Mouse (Mus musculus) kidney, postnatal 0 days (tissue): ENCODE data around the gene Wbp2. TPM values are rescaled to one million over a fixed set of nuclear protein-coding genes. Genes with fewer than 3 reads are reported as not detected.

Experiments
- ATAC-seq: fragments of 200-750 bp; cut with Nextera tagmentation; replicated peaks from 2 replicates; pipeline ENCODE4 v1.8.0; 2017; ENCODE audit warnings: low read depth, moderate number of reproducible peaks, moderate TSS enrichment, moderate library complexity; ENCODE audit not compliant: low FRiP score
- DNase-seq: peaks from one replicate; pipeline ENCODE4 v3.0.0-alpha.2; 2016; ENCODE audit warnings: low spot score
- H3K27ac ChIP-seq: fragments of 300-500 bp; sonication (generic); 2 replicates; pipeline ENCODE4 v1.5.1; 2014; ENCODE audit warnings: mild to moderate bottlenecking
- H3K27me3 ChIP-seq: fragments of 300-500 bp; sonication (generic); 2 replicates; pipeline ENCODE4 v1.6.1; 2014; ENCODE audit warnings: low read length, mixed read lengths; ENCODE audit not compliant: insufficient read depth
- H3K36me3 ChIP-seq: fragments of 300-500 bp; sonication (generic); 2 replicates; pipeline ENCODE4 v1.6.1; 2014; ENCODE audit warnings: low read length, mixed read lengths; ENCODE audit not compliant: insufficient read depth
- H3K4me1 ChIP-seq: fragments of 300-500 bp; sonication (generic); replicated peaks from 2 replicates; pipeline ENCODE4 v1.6.1; 2014; ENCODE audit warnings: antibody characterized with exemption, low read length, mixed read lengths; ENCODE audit not compliant: insufficient read depth
- H3K4me2 ChIP-seq: fragments of 300-500 bp; sonication (generic); 2 replicates; pipeline ENCODE4 v1.6.1; 2014; ENCODE audit warnings: mild to moderate bottlenecking, low read length, moderate library complexity, mixed read lengths
- H3K4me3 ChIP-seq: fragments of 300-500 bp; sonication (generic); replicated peaks from 2 replicates; pipeline ENCODE4 v1.5.1; 2014; ENCODE audit warnings: low read depth, low read length
- H3K9ac ChIP-seq: fragments of 300-500 bp; sonication (generic); 2 replicates; pipeline ENCODE4 v1.6.1; 2014; ENCODE audit warnings: low read depth, low read length
- H3K9me3 ChIP-seq: fragments of 300-500 bp; sonication (generic); replicated peaks from 2 replicates; pipeline ENCODE4 v1.6.1; 2016; ENCODE audit warnings: low read length, inconsistent platforms, mixed read lengths
- CTCF ChIP-seq: IDR thresholded peaks from 2 replicates; pipeline ENCODE4 v1.5.1; 2016; ENCODE audit warnings: antibody characterized with exemption, low read depth, mild to moderate bottlenecking, moderate library complexity
- WGBS: fragments of 180-500 bp; shearing (Covaris S2); extraction: QIAGEN DNeasy Blood & Tissue Kit; methylation state at CpG from one replicate; pipeline ENCODE4 v1.1.7; 2014; 5-methylcytosine and 5-hydroxymethylcytosine counted together
- polyA plus RNA-seq: library from polyadenylated mRNA; unstranded; fragments of >200 nt; fragmentation: Nextera tagmentation; extraction: Ambion mirVana; gene quantifications from 2 replicates; pipeline ENCODE4 v1.2.1, GENCODE M21; 2015

The Wbp2 gene
- polyA plus RNA-seq, 1 experiment from 2014 or later, result 125 TPM

DNA sequence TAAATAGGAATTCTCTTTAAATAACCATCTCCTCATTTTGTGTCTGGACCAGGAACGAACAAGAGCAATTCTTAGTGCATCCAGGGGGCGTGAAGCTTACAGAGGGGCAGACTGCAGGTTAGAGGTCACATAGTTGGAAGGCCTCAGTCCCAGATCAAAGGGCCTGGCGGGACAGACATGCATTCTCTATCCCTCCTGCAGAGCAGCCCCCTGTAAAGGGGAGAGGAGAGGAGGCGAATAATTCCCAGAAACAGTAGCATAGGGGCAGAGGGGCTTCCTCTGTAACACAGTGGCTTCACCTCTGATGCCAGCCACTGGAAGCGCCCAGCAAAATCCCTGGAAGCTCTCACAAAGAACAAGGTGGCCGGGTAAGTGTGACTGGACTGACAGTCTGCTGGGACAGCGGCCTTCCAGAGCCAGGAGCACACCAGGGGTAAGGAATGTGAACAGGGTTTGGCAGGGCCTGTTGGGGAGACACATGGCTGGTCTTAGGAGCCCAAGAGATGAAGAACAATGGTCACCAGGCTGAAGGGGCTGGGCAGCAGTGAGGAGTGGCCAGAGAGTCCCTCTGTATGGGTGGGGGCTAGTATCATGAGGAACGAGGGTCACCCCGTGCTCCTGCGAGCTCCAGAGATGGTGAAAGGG is 8.0 kb downstream of the Wbp2 start:
- WGBS, result 46% methylated on average over 10 of the region's 10 CpGs
- peaks cover 39% of the 10 kb centered on the region for H3K36me3 ChIP-seq
- ATAC-seq (no peak), DNase-seq (no peak)
- H3K27ac ChIP-seq, result no peak overlapping the region
- no peak for TF ChIP-seq CTCF
- H3K4me2 ChIP-seq, result no peak overlapping the region
- H3K9ac ChIP-seq, result no peak overlapping the region
- no peaks in the 10 kb centered on the region for H3K9me3 ChIP-seq
- H3K4me1 ChIP-seq, result peaks cover 13% of the 10 kb centered on the region
- no peak overlapping the region for H3K4me3 ChIP-seq
- no peaks in the 10 kb centered on the region for H3K27me3 ChIP-seq

DNA sequence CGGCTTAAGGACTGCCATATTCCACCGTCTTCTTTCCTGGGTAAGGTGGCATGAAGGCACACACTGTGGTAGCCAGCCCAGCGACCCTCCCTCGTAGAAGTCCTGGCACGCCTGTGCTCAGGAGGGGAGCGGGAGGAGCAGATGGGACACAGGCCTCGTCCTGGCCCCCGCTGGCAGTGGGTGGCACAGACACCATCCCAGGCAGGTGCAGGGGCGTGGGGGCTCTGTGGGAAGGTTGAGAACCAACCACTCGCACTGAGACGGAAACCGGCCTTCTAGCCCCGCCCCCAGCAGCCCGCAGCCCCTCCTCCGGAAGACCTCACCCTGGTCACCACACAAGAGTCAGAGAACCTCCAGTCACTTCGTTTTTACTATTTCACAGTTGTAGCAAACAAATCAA is 8.6 kb downstream of the Wbp2 start:
- Histone ChIP-seq H3K36me3 (peaks cover 33% of the 10 kb centered on the region), H3K4me1 (peaks cover 13% of the 10 kb centered on the region), H3K27me3 (no peaks in the 10 kb centered on the region), H3K4me3 (0 out of 2 replicates have a peak overlapping the region, but pooled peaks have one; percentile 7), H3K9me3 (no peaks in the 10 kb centered on the region), H3K9ac (peak overlapping the region; percentile 44; the same call in 1 of the 2 replicates), H3K27ac (0 out of 2 replicates have a peak overlapping the region, but pooled peaks have one; percentile 50), H3K4me2 (peak overlapping the region; percentile 47)
- ATAC-seq (0 out of 2 replicates have a peak, but pooled peaks have one; percentile 33), DNase-seq (no peak)
- 9% methylated on average over 16 of the region's 16 CpGs for WGBS
- TF ChIP-seq CTCF, result no peak

DNA sequence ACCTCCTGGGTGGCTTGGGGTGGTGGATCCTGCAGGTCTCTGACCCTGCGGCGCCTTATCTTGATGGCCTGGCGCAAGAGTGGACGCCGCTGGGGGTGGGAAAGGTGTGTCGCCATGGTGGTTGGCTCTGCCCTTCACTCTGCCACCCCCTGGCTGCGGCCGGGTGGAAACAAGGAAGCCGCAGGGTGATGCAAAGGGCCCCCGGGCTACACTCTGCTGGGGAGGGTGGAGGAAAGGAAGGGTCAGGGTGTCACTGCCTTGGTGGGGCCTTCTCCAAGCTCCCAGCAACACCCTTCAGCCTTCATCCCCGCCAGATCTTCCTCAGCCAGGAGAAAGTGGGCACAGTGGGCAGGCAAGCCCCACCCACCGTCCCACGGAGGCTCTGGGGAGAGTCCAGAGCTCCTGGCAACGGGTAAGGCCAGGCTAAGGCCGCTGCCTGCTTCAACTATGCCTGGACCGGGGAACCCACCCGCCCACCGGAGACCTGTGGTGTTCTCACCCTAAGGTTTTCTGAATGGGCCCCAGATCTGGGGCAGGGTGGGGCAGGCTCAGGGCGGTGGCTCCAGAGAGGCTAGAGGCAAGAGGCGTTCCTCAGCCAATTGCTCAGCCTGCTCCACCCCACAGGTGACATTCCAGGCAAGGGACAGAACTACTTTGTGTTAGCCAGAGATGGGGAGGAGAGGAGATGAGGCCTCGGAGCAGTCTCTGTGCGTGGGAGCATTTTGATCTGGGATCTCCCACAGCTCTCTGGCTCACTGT is 9.2 kb downstream of the Wbp2 start, which contains the start of gene Unc13d:
Gene Unc13d (minus strand): TSS at position 516 of the 759 bp plus-strand sequence.
- H3K27ac ChIP-seq, result 0 out of 2 replicates have a peak within 1 kb of the TSS, but pooled peaks have one; percentile 50
- H3K27me3 ChIP-seq, result no peaks in the 10 kb centered on the region
- peak; percentile 34 for TF ChIP-seq CTCF
- peak within 1 kb of the TSS; percentile 47 for H3K4me2 ChIP-seq
- ATAC-seq, result peak; percentile 6; the same call in 1 of the 2 replicates
- WGBS, result 47% methylated on average over 22 of the region's 22 CpGs
- no peak for DNase-seq
- peaks cover 30% of the 10 kb centered on the region for H3K36me3 ChIP-seq
- H3K9ac ChIP-seq, result peak within 1 kb of the TSS; percentile 44; the same call in 1 of the 2 replicates
- H3K9me3 ChIP-seq, result no peaks in the 10 kb centered on the region
- H3K4me1 ChIP-seq, result peaks cover 13% of the 10 kb centered on the region
- 0 out of 2 replicates have a peak within 1 kb of the TSS, but pooled peaks have one; percentile 7 for H3K4me3 ChIP-seq

DNA sequence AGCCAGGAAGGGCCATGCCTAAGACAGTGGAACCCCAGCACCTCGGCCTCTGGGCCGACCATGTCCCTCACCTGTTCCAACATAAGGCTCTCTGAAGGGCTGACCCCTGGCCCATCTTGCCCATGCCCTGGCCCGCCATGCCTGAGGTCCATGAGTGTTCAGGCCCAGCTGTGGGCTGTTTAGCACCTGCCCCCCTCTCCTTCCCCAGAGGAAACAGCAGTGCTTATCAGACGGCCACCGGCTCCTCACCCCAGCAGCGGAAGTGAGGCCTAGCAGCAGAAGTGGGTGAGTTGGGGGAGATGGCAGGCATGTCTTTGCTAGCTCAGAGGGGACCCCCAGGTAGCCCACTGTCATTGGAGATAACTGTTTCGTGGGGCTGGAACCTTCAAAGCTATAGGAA is 10.0 kb downstream of the Wbp2 start:
- peaks cover 23% of the 10 kb centered on the region for H3K36me3 ChIP-seq
- H3K27me3 ChIP-seq, result no peaks in the 10 kb centered on the region
- no peak for TF ChIP-seq CTCF
- peaks cover 13% of the 10 kb centered on the region for H3K4me1 ChIP-seq
- DNase-seq (no peak), ATAC-seq (no peak)
- H3K9ac ChIP-seq, result no peak overlapping the region
- WGBS, result 82% methylated on average over 7 of the region's 7 CpGs
- H3K4me2 ChIP-seq, result no peak overlapping the region
- no peak overlapping the region for H3K27ac ChIP-seq
- H3K9me3 ChIP-seq, result no peaks in the 10 kb centered on the region
- H3K4me3 ChIP-seq, result no peak overlapping the region

GRCm38 (mm10) chr11:116076266-116076540 is 10.6 kb downstream of the Wbp2 start:
- Histone ChIP-seq H3K4me1 (peaks cover 13% of the 10 kb centered on the region), H3K9me3 (no peaks in the 10 kb centered on the region), H3K4me3 (no peak overlapping the region), H3K36me3 (peaks cover 18% of the 10 kb centered on the region), H3K27ac (no peak overlapping the region), H3K9ac (no peak overlapping the region), H3K27me3 (no peaks in the 10 kb centered on the region), H3K4me2 (no peak overlapping the region)
- no peak for TF ChIP-seq CTCF
- DNase-seq (no peak), ATAC-seq (no peak)
- WGBS, result 73% methylated on average over 7 of the region's 7 CpGs

GRCm38 (mm10) chr11:116075539-116076265 is 11.1 kb downstream of the Wbp2 start:
- H3K36me3 ChIP-seq, result peaks cover 14% of the 10 kb centered on the region
- DNase-seq (no peak), ATAC-seq (no peak)
- WGBS, result 60% methylated on average over 19 of the region's 20 CpGs
- H3K9me3 ChIP-seq, result no peaks in the 10 kb centered on the region
- H3K27me3 ChIP-seq, result no peaks in the 10 kb centered on the region
- peaks cover 13% of the 10 kb centered on the region for H3K4me1 ChIP-seq
- H3K4me2 ChIP-seq, result no peak overlapping the region
- TF ChIP-seq CTCF, result no peak
- H3K9ac ChIP-seq, result no peak overlapping the region
- H3K27ac ChIP-seq, result no peak overlapping the region
- H3K4me3 ChIP-seq, result no peak overlapping the region
